Mouse (Mus musculus): ENCODE measurements at regions not wholly inside any gene's neighbourhood (a gene's known extent, or its start where the extent isn't known, plus 50 kb on each side); places are given as distances from the start of the nearest gene placed in this dataset.
"Not testable (repeated sequence)": the region's sequence is repeated elsewhere in the genome, so short reads cannot be mapped to it uniquely, and the experiment has no call there.

DNA sequence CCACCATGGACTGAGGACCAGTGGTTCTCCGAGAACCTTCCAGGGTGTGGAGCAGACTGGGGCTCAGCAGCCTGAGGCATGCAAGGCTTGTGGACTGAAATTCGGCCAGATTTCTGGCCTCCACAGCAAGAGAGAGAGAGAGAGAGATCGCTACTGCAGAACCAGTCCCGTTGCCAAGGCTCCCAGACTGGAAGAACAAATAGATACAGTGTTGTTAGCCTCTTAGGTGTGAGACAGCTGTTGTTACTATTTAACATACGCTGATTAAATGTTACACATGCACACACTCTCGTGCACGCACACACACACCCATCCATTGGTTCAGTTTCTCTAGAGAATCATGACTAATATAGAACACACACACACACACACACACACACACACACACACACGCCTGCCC is 133.4 kb upstream of the Ajap1 start:
- DNase-seq (ENCODE audit: low spot score in 2 of 2) = peak; percentile 26 to 43

GRCm38 (mm10) chr4:153616938-153617337 is 134.3 kb upstream of the Ajap1 start:
- DNase-seq (ENCODE audit: low spot score in 2 of 2) = no peak

- DNase-seq (ENCODE audit: low spot score in 2 of 2) = no peak
Measured at GRCm38 (mm10) chr4:153620871-153621270, 138.3 kb upstream of the Ajap1 start.

DNA sequence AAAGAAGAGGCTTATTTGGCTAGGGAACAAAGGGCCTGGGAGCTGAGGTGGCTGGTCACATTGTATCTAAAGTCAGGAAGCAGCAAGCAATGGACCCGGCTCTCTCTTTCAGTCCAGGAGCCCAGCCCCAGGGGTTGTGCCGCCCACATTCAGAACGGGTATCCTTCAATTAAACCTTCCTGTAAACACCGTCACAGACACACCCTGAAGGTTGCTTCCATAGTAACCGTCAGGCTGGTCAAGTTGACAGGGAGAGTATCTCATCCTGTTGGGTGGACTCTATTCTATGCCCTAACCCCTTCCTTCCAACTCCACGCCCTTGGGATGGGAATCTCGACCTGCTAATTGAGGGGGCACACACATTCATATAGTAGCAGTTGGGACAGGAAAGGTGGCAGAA is 148.6 kb upstream of the Ajap1 start:
- no peak for DNase-seq (ENCODE audit: low spot score in 2 of 2)

GRCm38 (mm10) chr4:153632056-153632455 is 149.4 kb upstream of the Ajap1 start:
- DNase-seq (ENCODE audit: low spot score in 2 of 2) = no peak

DNA sequence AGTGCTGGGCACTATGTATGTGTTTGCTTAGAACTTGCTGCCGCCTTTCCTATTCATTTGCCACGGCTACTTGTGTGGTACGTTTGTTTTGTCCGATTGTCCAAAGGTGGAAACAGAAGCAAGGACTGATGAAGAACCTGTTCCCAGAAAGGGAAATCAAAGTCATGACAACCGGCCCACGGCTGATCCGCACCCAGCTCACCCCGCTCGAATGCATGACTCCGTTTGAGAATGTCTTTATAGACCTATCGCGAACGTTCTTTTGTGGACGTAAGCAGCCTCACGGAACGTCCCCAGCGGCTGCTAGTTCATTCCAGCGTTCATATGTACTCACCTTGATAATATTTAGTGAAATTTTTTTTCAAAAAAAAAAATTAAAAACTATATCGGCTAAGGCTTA is 149.9 kb upstream of the Ajap1 start:
- DNase-seq (ENCODE audit: low spot score in 2 of 2) = no peak

- peak in 1 of 2 experiments; percentile 31 for DNase-seq (ENCODE audit: low spot score in 2 of 2)
Measured at GRCm38 (mm10) chr4:153633260-153633659, 150.6 kb upstream of the Ajap1 start.

DNA sequence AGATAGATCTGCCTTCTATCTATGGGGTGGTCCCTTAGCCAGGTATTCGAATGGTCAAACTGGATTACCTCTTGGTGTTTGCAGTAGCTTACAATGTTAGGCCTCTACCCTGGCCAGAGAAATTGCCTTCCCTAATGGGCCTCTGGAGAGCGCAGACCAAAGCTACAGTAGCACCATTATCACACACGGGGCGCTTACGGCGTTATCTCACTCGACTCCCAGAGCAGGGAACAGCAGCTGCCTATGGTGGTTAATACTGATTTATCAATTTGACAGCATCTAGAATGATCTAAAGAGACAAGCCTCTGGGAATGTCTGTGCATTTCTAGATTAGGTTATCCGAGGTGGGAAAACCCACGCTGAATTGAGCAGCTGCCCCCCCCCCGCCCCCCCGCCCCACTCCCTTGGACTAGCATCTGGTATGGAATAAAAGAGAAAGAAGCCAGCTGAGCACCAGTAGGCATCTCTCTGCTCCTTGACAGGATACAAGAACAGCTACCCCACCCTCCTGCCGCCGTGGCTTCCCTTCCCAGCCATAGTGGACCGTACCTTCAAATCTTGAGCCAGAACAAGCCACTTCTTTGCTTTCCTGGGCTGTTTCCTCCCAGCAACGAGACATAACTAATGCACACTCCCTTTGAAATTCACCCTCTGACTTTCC is 151.7 kb upstream of the Ajap1 start:
- no peak for DNase-seq (ENCODE audit: low spot score in 2 of 2)

- no peak for DNase-seq (ENCODE audit: low spot score in 2 of 2)
Measured at GRCm38 (mm10) chr4:153637989-153638388, 155.4 kb upstream of the Ajap1 start.

DNA sequence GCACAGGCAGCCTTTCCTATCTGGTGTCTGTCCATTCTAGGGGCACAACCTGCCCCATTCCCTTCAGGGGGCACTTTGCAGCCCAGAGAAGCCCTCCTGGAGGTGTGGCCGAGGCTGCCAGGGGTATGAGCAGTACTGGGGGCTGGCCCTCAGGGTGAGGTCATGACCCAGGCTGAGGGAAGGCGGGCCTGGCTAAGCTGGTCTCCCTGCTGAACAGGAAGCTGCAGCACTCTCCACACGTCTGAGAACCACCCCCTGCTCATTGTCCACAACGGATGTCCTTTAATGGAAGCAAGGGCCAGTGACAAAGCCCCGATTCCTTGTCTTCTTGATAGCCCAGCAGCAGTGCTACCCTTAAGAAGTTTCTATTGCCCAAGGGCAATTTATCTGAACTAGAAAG is 169.2 kb upstream of the Ajap1 start:
- no peak for DNase-seq (ENCODE audit: low spot score in 2 of 2)

- DNase-seq (ENCODE audit: low spot score in 2 of 2) = peak; percentile 54 to 60
Measured at GRCm38 (mm10) chr4:153652841-153653240, 170.2 kb upstream of the Ajap1 start.

GRCm38 (mm10) chr4:153662731-153663130 is 180.1 kb upstream of the Ajap1 start:
- DNase-seq (ENCODE audit: low spot score in 2 of 2) = no peak

DNA sequence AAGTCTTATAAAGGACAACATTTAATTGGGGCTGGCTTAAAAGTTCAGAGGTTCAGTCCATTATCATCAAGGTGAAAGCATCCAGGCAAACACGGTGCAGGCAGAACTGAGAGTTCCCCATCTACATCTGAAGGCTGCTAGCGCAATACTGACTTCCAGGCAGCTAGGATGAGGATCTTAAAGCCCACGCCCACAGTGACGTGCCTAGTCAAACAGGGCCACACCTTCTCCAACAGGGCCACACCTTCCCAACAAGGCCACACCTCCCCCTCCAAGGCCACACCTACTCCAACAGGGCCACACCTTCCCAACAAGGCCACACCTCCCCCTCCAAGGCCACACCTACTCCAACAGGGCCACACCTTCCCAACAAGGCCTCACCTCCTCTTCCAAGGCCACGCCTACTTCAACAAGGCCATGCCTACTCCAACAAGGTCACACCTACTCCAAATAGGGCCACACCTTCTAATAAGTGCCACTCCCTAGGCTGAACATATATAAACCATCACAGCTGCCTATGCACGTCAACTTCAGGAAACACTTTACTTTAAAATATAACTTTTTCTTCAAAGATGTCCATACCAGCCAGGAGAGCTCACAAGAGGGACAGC is 184.1 kb upstream of the Ajap1 start:
- DNase-seq (ENCODE audit: low spot score in 2 of 2) = not testable (repeated sequence)

GRCm38 (mm10) chr4:153669070-153669469 is 186.5 kb upstream of the Ajap1 start:
- DNase-seq (ENCODE audit: low spot score in 2 of 2) = no peak

DNA sequence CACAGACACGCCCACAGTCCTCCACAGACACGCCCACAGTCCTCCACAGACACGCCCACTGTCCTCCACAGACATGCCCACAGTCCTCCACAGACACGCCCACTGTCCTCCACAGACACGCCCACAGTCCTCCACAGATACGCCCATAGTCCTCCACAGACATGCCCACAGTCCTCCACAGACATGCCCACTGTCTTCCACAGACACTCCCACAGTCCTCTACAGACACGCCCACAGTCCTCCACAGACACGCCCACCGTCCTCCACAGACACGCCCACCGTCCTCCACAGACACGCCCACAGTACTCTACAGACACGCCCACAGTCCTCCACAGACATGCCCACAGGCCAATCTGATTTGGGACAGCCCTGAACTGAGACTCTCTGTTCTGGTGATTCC is 187.6 kb upstream of the Ajap1 start:
- DNase-seq (ENCODE audit: low spot score in 2 of 2) = no peak

DNA sequence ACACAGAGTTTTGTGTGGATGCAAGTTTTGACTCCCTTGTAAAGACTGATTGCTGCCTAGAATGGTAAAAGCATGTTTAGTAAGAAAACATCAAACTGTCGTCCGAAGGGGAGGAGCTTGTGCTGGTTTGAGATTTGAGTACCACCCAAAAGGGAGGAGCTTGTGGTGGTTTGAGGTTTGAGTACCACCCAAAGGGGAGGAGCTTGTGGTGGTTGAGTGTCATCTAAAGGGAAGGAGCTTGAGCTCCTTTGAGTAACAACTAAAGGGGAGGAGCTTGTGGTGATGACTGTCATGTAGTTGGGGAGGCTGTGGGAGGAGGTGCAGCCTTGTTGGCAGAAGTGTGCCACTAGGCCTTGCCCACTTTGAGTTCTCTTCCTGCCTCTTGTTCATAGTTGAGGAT is 192.8 kb upstream of the Ajap1 start:
- DNase-seq (ENCODE audit: low spot score in 2 of 2) = no peak

GRCm38 (mm10) chr4:153679151-153679550 is 196.5 kb upstream of the Ajap1 start:
- no peak for DNase-seq (ENCODE audit: low spot score in 2 of 2)

- no peak for DNase-seq (ENCODE audit: low spot score in 2 of 2)
Measured at GRCm38 (mm10) chr4:153688441-153688840, 205.8 kb upstream of the Ajap1 start.

DNA sequence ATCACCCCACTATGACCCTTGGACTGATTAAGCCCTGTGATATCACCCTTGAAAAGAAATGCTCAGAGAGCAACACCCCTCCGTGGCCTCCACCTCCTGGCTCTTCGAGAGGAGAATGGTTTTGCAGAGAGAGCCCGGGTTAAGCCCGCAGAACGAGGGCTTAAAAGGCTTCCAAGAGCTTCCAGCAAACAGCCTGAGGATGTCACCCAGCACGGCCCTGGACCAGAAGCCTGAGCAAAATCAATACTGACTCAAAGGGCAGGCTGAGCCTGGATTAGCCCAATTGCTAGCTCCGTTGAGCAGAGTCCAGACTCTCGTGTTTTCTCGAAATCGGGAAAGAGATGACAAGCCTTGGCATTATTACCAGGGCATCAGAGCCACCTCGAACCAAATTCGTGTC is 211.3 kb upstream of the Ajap1 start:
- no peak for DNase-seq (ENCODE audit: low spot score in 2 of 2)

DNA sequence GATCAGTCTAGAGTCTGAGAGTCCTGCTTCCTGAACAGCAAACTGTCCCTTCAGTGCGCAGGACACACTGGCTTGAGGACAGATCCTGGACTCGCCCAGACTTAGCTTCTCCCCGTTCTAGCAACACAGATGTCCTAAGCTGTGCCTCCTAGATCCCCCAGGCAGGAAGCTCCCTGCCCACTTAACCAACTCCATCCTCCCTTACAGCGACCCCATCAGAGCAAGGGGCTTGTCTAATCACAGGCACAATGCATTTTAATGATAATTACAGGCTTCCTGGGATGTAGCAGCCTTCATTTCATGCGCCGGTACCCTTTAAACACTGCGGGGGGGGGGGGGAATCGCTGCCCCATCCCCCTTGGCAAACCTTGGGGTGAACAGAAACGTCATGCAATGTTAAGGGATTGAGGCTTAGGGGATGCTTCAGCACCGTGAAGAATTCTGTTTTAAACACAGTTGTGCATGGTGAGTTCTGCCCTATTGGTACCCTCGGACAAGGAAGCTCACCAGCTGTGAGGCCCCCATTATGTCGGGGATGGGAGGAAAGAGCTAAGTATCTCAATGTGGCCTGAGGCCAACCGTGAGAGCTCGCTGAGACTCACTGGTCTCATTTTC is 213.9 kb upstream of the Ajap1 start:
- DNase-seq (ENCODE audit: low spot score in 2 of 2) = no peak

DNA sequence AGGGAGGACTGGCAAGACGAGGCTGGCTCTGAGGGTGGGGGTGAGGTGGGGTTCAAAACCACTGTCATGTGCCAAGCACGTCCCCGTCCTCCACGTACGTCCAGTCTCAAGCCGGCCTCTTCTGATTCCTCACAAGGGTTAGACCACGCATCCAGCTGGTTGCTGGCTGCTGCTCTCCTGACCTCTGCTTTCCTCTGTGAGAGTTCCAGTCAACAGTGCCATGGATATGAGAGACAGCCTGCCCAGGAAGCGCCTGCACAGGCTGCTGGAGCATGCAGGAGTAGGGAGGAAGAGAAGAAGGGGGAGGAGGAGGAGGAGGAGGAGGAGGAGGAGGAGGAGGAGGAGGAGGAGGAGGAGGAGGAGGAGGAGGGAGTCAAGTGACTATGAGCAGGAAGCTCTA is 224.6 kb upstream of the Ajap1 start:
- no peak for DNase-seq (ENCODE audit: low spot score in 2 of 2)

- no peak for DNase-seq (ENCODE audit: low spot score in 2 of 2)
Measured at GRCm38 (mm10) chr4:153714995-153715645, 232.5 kb upstream of the Ajap1 start.

- DNase-seq (ENCODE audit: low spot score in 2 of 2) = peak; percentile 29 to 37
Measured at GRCm38 (mm10) chr4:153717273-153717672, 234.7 kb upstream of the Ajap1 start.
